Mouse (Mus musculus) thymus, postnatal 36 days (tissue): ENCODE data around the gene Tespa1.
A peak's percentile ranks its signal among the peaks of the same experiment; 100 is the strongest.
"Not testable (repeated sequence)": the region's sequence is repeated elsewhere in the genome, so short reads cannot be mapped to it uniquely, and the experiment has no call there.

Source experiments
- DNase-seq, 2 experiments: peaks; one replicate each; pipeline ENCODE4 v3.0.0; 2022; ENCODE audit warnings: mixed read lengths in 2 of 2

Gene Tespa1

DNA sequence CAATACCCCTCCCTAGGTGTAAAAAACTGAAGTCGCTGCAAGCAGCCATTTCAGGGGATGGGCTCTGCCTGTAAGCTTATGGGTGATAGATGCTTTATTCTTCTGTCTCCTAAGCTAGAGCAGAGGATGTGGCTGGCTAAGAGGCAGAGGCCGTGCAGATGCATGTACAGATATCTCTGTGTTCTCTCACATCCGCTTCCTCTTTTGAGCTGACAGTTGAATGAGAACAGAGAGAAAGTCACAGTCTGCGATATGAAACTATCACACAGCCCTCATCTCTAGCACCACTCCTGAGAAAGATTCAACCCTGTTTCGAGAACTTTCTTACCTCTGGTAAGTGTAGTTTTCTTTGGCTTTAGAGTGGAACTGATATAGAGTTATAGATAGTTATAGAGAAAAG is at the start of gene Tespa1:
Tespa1 (plus strand) TSS at position 234 of the 400 bp plus-strand sequence.
- peak; percentile 67 to 81 for DNase-seq

GRCm38 (mm10) chr10:130275759-130276158 is 46.9 kb upstream of the Tespa1 start:
- no peak for DNase-seq

- DNase-seq: no peak
Measured at GRCm38 (mm10) chr10:130276496-130276895, 46.2 kb upstream of the Tespa1 start.

DNA sequence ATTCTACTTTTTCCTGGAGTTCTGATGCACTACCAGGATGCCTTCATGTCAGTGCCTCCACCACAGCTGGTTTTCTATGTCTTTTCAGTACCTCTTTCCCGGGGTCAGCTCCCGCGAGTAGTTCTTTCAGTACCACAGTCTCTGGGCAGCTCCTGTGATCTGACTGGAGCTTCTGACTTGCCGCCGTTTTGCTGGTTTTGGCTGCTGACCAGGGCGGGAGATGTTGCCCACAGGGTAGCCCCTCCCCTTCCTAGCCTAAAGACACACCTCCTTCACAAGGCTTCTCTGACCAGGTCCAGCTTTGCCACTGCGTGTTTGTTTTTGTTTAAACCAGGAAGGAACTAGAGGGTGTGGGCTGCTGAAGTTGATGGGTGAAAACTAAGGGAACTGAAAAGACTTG is 42.6 kb upstream of the Tespa1 start, which contains the start of gene Neurod4:
Neurod4 (minus strand) TSS at position 175 of the 400 bp plus-strand sequence.
- no peak for DNase-seq

DNA sequence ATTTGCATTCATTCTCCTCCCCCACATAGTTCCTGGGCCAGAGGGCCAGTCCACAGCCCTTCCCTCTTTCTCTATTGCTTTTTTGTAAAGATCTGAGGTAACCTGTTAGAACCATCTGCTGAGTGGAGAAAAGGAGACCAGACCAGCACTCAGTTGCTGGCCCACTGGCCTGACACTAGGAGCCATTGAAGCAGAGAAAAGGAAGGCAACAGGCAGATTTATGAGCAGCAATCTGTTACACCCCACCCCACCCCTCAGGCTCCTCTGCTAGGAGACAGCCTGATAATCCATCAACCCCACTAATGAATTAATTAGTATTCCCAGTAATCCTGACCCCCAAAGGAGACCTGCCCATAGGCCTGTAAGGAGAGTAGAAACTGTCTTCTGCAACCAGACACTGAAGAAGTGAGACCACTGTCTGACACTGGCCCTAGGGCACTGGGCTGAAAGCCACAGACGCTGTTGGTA is 40.7 kb upstream of the Tespa1 start:
- no peak for DNase-seq

DNA sequence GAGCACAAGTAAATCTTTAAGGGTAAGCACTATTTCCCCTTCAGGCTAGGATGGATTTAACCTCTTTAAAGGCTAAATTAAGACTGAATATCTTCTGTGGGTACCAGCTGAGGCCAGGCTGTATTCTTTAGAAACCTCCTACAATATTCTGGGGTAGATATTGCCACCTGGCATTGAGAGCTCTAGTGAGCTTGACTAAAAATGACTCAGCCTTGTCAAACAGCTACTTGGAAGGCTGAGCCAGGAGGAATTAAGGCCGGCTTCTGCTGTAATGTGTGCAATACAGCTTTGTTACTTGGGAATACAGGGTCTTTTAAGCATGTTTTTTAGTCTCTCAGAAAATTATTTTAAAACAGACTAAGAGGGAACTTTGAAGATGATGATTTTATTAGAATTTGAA is 35.5 kb upstream of the Tespa1 start:
- DNase-seq: no peak

GRCm38 (mm10) chr10:130288007-130288406 is 34.7 kb upstream of the Tespa1 start:
- no peak for DNase-seq

GRCm38 (mm10) chr10:130293741-130294408 is 28.8 kb upstream of the Tespa1 start:
- no peak for DNase-seq

DNA sequence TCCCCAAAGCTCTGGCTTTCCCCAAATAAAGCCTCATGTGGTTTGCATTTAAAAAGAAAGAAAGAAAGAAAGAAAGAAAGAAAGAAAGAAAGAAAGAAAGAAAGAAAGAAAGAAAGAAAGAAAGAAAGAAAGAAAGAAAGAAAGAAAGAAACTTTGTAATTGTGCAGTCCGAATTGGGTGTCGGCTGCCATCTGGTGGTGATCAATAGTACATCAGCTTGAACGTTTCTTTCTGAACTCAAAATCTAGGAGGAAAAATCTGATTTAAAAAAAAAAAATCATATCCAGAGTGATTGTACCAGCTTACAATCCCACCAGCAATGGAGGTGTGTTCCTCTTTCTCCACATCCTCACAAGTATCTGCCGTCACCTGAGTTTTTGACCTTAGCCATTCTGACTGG is 23.9 kb upstream of the Tespa1 start:
- DNase-seq: not testable (repeated sequence)

GRCm38 (mm10) chr10:130304138-130304537 is 18.5 kb upstream of the Tespa1 start:
- DNase-seq: not testable (repeated sequence)

DNA sequence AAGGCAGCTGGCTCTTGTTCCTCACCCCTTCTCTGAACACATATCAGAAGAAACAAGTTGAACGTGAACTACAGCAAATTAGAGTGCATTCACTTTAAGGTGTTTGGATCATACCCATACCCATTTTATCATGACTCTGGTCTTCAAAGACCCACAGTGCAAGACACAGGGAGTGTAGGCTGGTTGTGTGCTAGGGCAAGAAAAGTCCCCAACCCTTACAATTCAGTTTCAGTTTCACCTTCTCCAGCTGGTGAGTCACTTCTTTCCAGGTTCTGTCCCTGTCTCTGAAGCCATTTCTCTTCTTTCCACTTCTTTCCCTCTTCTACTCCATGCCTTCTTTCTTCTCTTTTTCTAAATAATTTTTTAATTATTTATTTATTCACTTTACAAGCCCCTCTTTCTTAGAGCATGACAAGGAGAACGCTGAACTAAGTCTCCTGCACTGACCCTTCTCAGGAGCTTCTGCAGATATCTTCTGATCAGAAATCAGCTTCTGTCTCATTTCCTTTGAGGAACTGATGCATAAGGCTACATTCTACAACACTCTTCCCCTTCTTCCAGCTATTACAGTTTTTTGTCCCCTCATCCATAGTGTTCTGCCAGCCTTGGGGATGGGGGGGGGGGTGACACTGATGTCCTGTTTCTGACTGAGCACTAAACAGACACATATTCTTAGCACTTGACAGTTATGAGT is 11.0 kb upstream of the Tespa1 start:
- DNase-seq: no peak

- peak; percentile 55 to 59 for DNase-seq
Measured at GRCm38 (mm10) chr10:130313531-130313930, 9.1 kb upstream of the Tespa1 start.

DNA sequence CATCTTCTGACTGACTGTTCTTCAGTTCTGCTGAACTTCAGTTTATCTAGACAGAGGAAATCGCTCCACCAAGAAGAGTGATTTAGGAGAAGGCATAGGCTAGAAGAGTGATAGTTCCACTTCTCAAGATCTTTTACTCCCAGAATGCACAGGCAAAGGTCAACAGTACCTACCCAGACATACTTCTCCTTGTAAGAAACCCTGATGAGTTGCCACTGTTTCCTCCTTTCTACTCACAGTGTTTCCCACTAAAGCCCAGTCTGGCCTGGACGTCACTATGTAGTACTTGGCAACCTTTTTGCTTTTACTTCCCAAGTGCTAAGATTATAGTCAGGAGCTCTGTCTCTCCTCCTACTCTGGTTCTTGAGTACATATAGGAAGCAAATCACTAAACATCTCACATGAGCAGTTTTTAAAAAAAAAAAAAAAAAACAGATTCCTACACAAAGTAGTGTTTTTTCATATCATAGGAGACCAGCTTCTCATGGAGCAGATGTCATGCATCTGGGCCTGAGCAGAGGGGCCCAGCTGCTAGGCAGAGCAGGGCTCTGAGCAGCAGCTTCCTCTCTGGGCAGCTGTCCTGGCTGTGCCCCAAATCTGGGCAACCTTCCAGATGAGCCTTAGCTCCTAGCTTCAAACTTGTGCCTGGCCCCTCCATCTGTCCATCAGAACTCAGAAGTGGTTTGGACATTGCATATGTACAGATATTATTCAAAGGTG is 8.4 kb upstream of the Tespa1 start:
- peak in 1 of 2 experiments; percentile 41 for DNase-seq

- DNase-seq: no peak
Measured at GRCm38 (mm10) chr10:130315846-130316245, 6.8 kb upstream of the Tespa1 start.

DNA sequence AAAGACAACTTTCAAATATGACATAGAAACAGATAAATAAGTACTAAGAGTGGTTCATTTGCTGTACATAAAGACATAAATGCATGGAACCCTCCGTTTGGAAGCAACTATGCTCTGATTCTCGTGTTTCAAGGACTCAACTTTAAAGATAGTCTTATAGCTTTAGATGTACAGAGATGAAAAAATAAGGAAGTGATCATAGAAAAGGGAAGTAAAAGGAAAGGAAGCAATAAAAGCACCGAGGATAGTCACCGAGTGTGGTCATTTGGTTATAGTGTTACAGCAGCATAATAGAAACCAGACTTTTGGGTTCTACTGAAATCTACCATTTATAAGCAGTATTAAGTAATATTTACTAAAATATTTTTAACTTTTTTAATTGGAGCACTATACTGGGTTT is 4.0 kb upstream of the Tespa1 start:
- no peak for DNase-seq

- DNase-seq: no peak
Measured at GRCm38 (mm10) chr10:130320715-130321114, 2.0 kb upstream of the Tespa1 start.

DNA sequence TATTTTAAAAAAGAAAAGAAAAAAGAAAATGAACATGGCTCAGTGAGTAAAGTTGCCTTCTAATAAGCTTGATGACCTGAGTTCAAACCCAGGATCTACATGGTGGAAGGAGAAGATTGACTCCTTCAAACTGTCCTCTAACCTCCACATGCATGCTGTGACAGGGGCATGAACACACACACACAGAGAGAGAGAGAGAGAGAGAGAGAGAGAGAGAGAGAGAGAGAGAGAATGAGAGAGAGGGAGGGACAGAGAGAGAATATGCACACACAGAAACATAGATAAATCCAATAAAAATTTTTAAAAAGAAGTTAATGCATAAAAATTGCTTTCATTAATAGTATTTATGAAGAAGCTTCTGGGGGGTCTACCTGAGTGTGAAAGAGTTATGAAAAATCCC is 608 bp upstream of the Tespa1 start:
- no peak for DNase-seq

- no peak for DNase-seq
Measured at GRCm38 (mm10) chr10:130324243-130324642, 1.6 kb downstream of the Tespa1 start.

- DNase-seq: no peak
Measured at GRCm38 (mm10) chr10:130330711-130331110, 8.0 kb downstream of the Tespa1 start.

DNA sequence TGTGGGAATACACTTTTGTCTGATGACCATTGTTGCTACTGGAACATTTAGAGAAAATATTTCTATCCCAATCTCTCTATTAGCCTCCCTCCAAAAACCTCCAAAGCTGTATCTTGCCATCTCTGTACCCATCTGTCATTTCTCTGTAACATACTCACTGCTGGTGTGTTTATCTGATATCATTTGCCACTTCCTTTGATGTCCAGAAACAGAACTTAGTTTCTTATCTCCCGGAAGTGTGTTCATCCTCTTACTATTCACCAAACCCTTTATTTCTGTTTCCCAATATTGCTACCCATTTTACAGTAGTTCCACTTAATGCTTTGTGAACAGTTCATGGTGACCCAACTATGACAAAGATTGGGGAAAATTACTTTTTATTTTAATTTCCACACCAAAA is 13.7 kb downstream of the Tespa1 start:
- no peak for DNase-seq

DNA sequence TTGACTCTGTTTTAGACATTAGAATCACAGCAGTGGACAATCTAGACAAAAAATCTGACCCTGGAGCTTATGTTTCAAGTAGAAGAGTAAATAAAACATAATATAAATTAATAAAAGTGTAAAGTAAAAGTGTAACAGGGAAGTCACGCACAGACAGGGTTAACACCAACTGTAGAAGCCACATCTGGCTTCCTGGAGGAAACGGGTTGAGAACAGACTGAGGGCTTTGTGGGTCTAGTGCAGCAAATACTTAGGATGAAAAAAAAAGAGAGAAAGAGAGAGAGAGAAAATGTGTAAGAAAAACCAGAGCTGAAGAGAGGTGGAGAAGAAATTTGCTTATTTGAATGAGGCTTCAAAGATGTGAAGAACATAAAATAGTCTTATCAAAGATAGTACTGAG is 14.9 kb downstream of the Tespa1 start:
- DNase-seq: peak in 1 of 2 experiments; percentile 45

GRCm38 (mm10) chr10:130340050-130340449 is 17.4 kb downstream of the Tespa1 start:
- DNase-seq: not testable (repeated sequence)

- DNase-seq: no peak
Measured at GRCm38 (mm10) chr10:130344056-130344455, 21.4 kb downstream of the Tespa1 start.
